Mouse (Mus musculus): ENCODE results near the gene Tsc22d1. TPM values are rescaled to one million over a fixed set of nuclear protein-coding genes. Genes with fewer than 3 reads are reported as not detected.

Gene Tsc22d1
- polyA plus RNA-seq, 1 experiment from 2014 or later: 343 TPM

DNA sequence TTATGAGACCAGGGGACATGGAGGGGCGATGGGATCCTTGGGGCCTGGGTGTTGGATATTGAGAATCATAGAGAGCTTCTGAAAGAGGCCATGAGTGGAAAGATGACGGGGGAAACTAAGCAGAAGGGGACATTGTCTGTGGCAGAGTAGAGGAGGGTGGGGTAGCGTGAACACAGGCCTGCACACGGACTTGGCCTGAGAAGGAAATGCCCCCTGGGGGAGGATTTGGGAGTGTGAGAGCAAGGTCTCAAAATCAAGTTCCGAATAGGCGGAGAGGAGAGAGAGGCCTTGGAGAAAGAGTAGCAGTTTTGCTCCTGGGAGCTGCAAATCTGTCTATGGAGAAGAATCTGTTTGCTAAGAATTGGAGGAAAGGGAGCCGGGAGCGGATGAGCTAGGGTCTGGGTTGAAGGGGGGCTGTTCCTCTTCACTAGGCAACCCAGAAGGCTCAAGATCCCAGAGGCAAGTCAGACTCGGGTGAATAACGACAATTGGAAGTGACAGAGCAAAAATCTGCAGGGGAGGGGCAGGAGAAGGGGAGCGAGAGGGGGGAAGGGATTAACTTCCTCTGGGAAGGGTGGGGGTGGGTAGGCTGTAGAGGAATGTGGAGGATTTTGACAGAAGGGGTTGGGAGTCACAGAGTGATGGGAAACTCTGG lies 98.8 kb downstream of the Tsc22d1 start:
- DNase-seq (ENCODE audit: low spot score): no peak
- Histone ChIP-seq H3K27ac (peak overlapping the region; percentile 36; the same call in 1 of the 2 replicates), H3K36me3 (peaks cover 12% of the 10 kb centered on the region; the same call in 1 of the 2 replicates), H3K27me3 (ENCODE audit: low read depth, poor library complexity, severe bottlenecking) (no peaks in the 10 kb centered on the region), H3K4me1 (peaks cover 29% of the 10 kb centered on the region), H3K9me3 (replicated peaks) (no peaks in the 10 kb centered on the region), H3K4me3 (no peak overlapping the region)
- WGBS: 28% methylated on average over 11 of the region's 11 CpGs

DNA sequence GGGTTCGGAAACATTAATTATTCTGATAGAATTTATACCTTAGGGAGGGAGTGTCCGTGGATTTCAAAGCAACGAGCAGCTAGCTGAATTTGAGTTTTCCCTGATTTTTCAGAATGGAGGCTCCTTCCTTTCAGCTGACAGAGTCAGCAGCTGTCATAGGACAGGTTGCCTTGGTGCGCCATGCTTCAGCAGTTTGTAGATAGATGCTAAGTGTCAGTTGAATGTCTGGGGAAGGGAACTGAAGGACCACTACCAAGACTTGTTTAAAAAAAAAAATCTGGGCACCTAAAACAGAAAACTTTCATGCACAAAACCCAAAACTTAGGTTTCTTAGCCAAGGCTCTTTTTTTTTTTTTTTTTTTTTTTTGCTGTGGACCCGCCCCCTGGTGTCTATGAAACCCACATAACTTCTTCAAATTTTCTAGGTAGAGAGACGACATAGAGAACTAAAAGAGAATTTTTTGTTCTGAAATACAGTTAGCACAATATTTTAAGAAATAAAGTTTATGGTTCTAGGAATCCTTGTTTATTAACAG lies 99.4 kb downstream of the Tsc22d1 start:
- H3K4me1 ChIP-seq: peaks cover 29% of the 10 kb centered on the region
- no peaks in the 10 kb centered on the region for H3K9me3 ChIP-seq (replicated peaks)
- 41% methylated on average over 6 of the region's 6 CpGs for WGBS

DNA sequence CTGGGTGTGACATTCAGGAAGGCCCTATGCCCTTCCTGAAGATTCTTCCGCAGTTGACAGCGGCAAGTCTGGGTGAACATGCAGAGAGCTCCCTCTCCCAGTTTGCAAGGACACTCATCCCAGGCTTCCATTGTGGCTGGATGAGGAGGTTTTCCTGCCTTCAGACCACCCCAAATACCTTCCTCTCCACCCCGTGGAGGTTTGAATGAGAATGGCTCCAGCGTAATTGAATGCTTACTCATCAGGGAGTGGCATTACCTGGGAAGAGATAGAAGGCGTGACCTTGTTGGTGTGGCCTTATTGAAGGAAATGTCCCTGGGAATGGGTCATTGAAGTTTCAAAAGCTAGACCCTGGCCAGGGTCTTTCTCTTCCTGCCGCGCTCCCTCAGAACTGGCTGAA lies 100.9 kb downstream of the Tsc22d1 start:
- DNase-seq (ENCODE audit: low spot score): no peak
- H3K9me3 ChIP-seq (replicated peaks): no peaks in the 10 kb centered on the region
- H3K36me3 ChIP-seq: no peaks in the 10 kb centered on the region
- WGBS: 74% methylated on average over 7 of the region's 7 CpGs
- peaks cover 29% of the 10 kb centered on the region for H3K4me1 ChIP-seq
- H3K4me3 ChIP-seq: no peak overlapping the region
- 0 out of 2 replicates have a peak overlapping the region, but pooled peaks have one; percentile 19 for H3K27ac ChIP-seq
- H3K27me3 ChIP-seq (ENCODE audit: low read depth, poor library complexity, severe bottlenecking): no peaks in the 10 kb centered on the region

More for the DNA sequence above, 99.4 kb downstream of the Tsc22d1 start:
- no peak overlapping the region for H3K4me3 ChIP-seq
- H3K27me3 ChIP-seq (ENCODE audit: low read depth, poor library complexity, severe bottlenecking): no peaks in the 10 kb centered on the region
- 0 out of 2 replicates have a peak overlapping the region, but pooled peaks have one; percentile 36 for H3K27ac ChIP-seq
- no peak for DNase-seq (ENCODE audit: low spot score)
- H3K36me3 ChIP-seq: peaks cover 12% of the 10 kb centered on the region; the same call in 1 of the 2 replicates

DNA sequence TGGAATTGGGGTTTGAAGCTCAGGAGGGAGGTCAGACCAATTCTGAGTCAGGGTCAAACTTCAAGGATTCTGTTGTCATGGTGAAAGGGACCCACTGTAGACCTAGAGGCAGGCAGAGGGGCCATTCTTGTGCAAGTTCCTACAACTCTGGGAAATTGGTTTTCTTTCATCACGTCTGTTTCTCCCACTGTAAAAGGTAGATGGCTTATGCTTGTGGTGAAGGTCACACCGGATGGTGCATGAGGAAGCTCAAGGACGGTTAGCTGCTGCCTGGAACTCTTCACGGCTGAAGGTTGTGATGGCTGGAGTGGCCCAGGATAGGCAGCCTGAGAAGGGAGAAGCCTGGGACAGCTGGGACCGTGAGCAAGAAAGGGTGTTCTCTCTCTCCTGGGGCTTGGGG lies 103.5 kb downstream of the Tsc22d1 start:
- Histone ChIP-seq H3K9me3 (replicated peaks) (no peaks in the 10 kb centered on the region), H3K36me3 (no peaks in the 10 kb centered on the region), H3K4me1 (peaks cover 22% of the 10 kb centered on the region), H3K27ac (no peak overlapping the region), H3K4me3 (no peak overlapping the region), H3K27me3 (ENCODE audit: low read depth, poor library complexity, severe bottlenecking) (no peaks in the 10 kb centered on the region)
- 88% methylated on average over 5 of the region's 5 CpGs for WGBS
- DNase-seq (ENCODE audit: low spot score): no peak

DNA sequence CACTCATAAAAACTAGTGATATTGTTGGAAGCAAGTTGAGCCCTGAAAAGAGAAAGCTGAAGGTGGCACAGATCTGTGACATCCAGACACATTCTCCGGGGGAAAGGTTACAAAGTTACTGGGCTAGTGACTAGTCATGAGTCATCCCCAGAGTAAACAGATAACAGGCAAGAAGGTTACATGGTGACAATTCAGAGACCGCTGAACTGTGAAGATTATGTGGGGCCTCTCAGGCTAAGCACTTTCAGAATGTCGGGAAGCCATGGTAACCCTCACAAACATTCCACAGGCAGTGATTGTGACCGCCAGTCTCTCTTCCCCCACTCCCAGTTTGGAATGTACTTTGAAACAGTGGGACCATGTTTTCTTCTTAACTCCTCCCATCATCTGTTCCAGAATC lies 105.8 kb downstream of the Tsc22d1 start:
- H3K36me3 ChIP-seq: no peaks in the 10 kb centered on the region
- H3K4me3 ChIP-seq: no peak overlapping the region
- H3K27ac ChIP-seq: no peak overlapping the region
- H3K9me3 ChIP-seq (replicated peaks): no peaks in the 10 kb centered on the region
- H3K27me3 ChIP-seq (ENCODE audit: low read depth, poor library complexity, severe bottlenecking): no peaks in the 10 kb centered on the region
- 76% methylated on average over 4 of the region's 4 CpGs for WGBS
- no peak for DNase-seq (ENCODE audit: low spot score)
- peaks cover 10% of the 10 kb centered on the region for H3K4me1 ChIP-seq

DNA sequence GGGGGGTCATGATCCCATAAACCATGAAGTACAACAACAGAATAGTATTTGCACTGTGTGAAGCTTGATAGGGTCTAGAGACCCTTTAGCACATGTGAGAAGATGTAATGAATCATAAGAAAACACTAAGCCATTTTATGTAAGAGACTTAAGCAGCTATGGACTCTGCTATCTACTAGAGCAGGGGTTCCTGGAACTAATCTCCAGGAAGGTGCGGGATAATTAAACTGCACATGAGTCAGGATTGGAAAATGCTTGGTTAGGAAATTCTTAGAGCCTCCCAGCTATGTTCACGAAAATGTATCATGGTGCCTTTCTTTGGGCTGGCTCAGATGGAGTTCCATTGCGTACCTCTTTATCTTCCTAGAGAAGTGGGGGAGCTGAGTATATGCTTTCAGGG lies 106.5 kb downstream of the Tsc22d1 start:
- no peaks in the 10 kb centered on the region for H3K36me3 ChIP-seq
- no peak for DNase-seq (ENCODE audit: low spot score)
- no peaks in the 10 kb centered on the region for H3K9me3 ChIP-seq (replicated peaks)
- H3K4me1 ChIP-seq: peaks cover 3% of the 10 kb centered on the region
- H3K27me3 ChIP-seq (ENCODE audit: low read depth, poor library complexity, severe bottlenecking): no peaks in the 10 kb centered on the region
- WGBS: 97% methylated on average over 3 of the region's 3 CpGs
- H3K4me3 ChIP-seq: no peak overlapping the region
- H3K27ac ChIP-seq: no peak overlapping the region

DNA sequence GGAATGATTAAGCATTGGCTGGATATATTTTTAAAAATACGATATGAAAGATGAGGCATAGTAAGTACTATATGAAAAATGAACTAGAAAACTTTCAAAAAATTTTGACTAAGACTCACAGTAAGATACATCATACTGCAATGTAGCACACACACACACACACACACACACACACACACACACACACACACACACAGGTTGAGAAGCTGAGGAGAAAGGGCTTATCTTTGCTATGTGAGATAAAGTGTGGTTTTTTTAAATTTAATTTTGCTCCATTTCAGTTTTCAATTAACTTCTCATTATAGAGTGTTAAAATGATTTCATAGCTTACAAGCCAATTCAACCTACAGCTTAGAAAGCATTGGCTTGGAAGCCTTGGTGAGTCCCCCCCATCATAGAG lies 108.6 kb downstream of the Tsc22d1 start:
- WGBS: 86% methylated on average over 1 of the region's 1 CpGs
- H3K27ac ChIP-seq: no peak overlapping the region

DNA sequence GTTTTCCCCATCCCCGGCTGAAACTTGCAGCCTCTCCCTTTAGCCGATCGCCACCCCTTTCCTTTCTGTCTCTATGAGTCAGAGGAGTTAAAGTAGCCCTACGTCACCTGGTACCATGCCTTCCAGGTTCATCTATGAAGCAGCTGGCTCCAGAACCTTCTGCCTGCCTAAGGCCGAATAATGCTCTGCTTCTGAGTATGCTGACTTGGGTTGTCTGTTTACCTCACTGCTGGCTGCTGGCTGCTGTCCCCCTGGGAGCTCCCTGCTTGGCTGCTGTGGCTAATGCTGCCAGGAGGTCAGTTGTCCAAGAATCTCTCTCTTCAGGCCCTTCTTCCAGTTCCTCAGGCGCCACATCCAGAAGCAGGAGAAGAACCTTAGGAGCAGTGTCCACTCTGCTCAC lies 111.7 kb downstream of the Tsc22d1 start:
- H3K4me3 ChIP-seq: no peak overlapping the region
- peaks cover 48% of the 10 kb centered on the region for H3K4me1 ChIP-seq
- DNase-seq (ENCODE audit: low spot score): no peak
- no peaks in the 10 kb centered on the region for H3K27me3 ChIP-seq (ENCODE audit: low read depth, poor library complexity, severe bottlenecking)
- no peaks in the 10 kb centered on the region for H3K9me3 ChIP-seq (replicated peaks)
- H3K36me3 ChIP-seq: no peaks in the 10 kb centered on the region
- WGBS: 91% methylated on average over 6 of the region's 6 CpGs
- peak overlapping the region; percentile 77; the same call in 1 of the 2 replicates for H3K27ac ChIP-seq

More for the DNA sequence above, 108.6 kb downstream of the Tsc22d1 start:
- H3K36me3 ChIP-seq: no peaks in the 10 kb centered on the region
- H3K27me3 ChIP-seq (ENCODE audit: low read depth, poor library complexity, severe bottlenecking): no peaks in the 10 kb centered on the region
- H3K9me3 ChIP-seq (replicated peaks): no peaks in the 10 kb centered on the region
- H3K4me3 ChIP-seq: no peak overlapping the region
- peaks cover 20% of the 10 kb centered on the region for H3K4me1 ChIP-seq
- DNase-seq (ENCODE audit: low spot score): no peak

DNA sequence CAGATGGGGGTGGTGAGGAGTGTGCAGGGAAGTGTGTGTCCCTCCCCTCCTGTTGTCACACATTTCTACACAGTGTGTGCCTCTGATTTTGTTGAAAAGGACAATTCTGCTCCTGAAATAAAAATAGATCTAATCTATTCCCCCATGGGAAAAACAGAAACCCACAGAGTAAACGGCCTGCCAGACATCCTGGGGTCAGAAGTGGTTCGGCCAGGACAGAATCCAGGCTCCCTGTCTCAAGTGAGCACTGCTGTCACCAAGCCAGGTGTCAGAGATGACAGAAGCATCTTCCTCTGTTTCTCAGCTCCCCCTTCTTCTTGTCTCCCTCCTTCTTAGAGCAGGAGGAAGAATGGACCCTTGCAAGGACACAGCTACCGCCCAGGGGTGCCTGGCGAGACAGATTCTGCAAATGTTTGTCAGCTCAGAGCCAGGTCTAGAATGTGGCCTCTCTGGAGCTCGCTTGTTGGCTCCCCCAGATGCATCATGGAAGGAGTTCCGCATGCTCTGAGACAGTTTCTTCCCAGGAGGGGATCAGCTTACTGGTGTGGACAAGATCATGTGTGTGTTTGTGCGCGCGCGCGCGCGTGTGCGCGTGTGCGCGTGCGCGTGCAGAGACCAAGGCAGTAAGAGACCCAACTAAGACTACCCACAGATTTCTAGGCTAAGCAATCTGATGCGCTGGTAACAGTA lies 112.4 kb downstream of the Tsc22d1 start:
- no peaks in the 10 kb centered on the region for H3K9me3 ChIP-seq (replicated peaks)
- H3K27me3 ChIP-seq (ENCODE audit: low read depth, poor library complexity, severe bottlenecking): no peaks in the 10 kb centered on the region
- peak overlapping the region; percentile 77 for H3K27ac ChIP-seq
- no peak overlapping the region for H3K4me3 ChIP-seq
- H3K4me1 ChIP-seq: peaks cover 49% of the 10 kb centered on the region
- H3K36me3 ChIP-seq: no peaks in the 10 kb centered on the region
- no peak for DNase-seq (ENCODE audit: low spot score)
- WGBS: 87% methylated on average over 20 of the region's 20 CpGs

DNA sequence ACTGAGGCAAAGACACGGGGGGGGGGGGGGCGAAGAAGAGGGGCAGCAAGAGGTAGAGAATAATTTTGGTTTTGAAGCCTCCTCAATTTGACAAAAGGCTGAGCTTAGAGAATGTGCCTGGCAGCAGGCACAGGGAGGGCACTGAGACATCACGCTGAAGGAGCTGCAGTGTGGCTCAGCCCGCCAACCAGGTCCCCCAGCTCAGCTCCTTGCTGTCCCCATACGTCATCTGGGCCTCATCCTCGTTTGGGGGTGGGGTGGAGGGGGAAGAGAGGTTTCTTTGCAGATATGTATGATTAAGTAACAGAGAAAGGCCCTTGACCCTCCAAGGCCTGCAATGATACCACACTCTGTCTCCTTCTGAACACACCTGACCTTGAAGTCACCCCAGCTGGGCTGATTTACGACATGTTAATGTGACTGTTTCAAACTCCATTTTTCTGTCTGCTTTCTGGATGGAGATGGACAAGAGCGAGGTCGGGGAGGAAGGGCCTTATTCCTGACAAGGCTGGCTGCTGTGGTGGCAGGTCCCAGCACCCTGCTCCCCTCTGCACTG lies 113.1 kb downstream of the Tsc22d1 start:
- H3K4me1 ChIP-seq: peaks cover 56% of the 10 kb centered on the region

DNA sequence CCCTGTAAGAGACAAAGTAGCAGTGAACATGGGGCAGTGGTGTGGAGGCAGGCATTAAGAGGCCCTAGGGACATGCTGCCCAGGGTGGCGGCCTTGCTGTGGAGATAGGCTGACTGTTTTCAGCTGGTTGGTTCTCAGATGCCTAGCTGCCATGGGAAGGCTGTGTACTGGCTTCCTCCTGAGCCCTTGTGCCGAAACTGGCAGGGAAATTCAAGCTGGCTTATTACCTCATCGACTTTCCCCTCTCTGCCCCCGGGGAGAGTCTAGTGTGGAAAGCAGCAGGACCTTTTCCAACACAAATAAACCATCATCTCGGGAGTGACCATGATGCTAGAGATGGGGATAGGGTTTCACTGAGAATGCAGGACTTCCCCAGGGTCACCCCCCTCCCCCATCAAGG lies 113.9 kb downstream of the Tsc22d1 start:
- no peaks in the 10 kb centered on the region for H3K36me3 ChIP-seq
- no peaks in the 10 kb centered on the region for H3K9me3 ChIP-seq (replicated peaks)
- H3K4me3 ChIP-seq: no peak overlapping the region
- peaks cover 64% of the 10 kb centered on the region for H3K4me1 ChIP-seq
- peak overlapping the region; percentile 77 for H3K27ac ChIP-seq
- H3K27me3 ChIP-seq (ENCODE audit: low read depth, poor library complexity, severe bottlenecking): no peaks in the 10 kb centered on the region
- no peak for DNase-seq (ENCODE audit: low spot score)
- WGBS: 32% methylated on average over 5 of the region's 5 CpGs

More for the DNA sequence above, 113.1 kb downstream of the Tsc22d1 start:
- H3K36me3 ChIP-seq: no peaks in the 10 kb centered on the region
- DNase-seq (ENCODE audit: low spot score): no peak
- H3K27ac ChIP-seq: peak overlapping the region; percentile 77
- no peaks in the 10 kb centered on the region for H3K9me3 ChIP-seq (replicated peaks)
- 42% methylated on average over 9 of the region's 9 CpGs for WGBS
- H3K27me3 ChIP-seq (ENCODE audit: low read depth, poor library complexity, severe bottlenecking): no peaks in the 10 kb centered on the region
- H3K4me3 ChIP-seq: no peak overlapping the region

DNA sequence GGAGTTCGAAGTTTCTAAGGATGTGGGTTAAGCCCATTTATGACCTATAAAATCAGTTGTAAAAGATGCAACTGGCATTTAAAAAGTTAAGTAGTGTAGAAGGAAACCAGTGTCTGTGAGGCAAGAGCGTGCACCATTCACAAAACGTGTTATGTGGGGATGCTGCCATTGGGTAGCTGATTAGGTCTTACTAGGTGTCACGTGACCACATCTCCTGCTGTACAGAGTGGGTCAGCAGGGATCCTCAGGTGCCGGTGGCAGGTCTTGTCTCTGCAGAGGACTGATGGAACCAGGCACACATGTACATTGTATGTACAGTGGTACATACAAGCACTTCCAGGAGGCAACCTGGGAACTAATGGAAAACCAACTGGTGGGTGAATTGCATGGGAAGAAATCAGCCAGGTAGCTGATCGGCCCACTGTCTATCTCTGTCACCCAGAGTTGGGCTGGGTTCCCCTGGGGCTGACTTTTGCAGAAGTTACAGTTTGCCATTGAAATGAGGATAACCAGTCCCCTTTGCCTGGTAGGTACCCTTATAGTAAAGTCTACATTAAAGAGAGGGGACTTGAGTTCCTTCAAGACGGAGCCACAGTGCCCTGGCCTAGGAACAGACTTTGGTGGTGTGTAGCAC lies 116.4 kb downstream of the Tsc22d1 start:
- H3K4me1 ChIP-seq: peaks cover 80% of the 10 kb centered on the region
- 88% methylated on average over 7 of the region's 7 CpGs for WGBS

More for the DNA sequence above, 116.4 kb downstream of the Tsc22d1 start:
- H3K27ac ChIP-seq: peak overlapping the region; percentile 12; the same call in 1 of the 2 replicates
- no peaks in the 10 kb centered on the region for H3K36me3 ChIP-seq
- DNase-seq (ENCODE audit: low spot score): no peak
- no peaks in the 10 kb centered on the region for H3K27me3 ChIP-seq (ENCODE audit: low read depth, poor library complexity, severe bottlenecking)
- H3K4me3 ChIP-seq: no peak overlapping the region
- H3K9me3 ChIP-seq (replicated peaks): no peaks in the 10 kb centered on the region
